Mouse (Mus musculus): ENCODE measurements at regions not wholly inside any gene's neighbourhood (a gene's known extent, or its start where the extent isn't known, plus 50 kb on each side); places are given as distances from the start of the nearest gene placed in this dataset.
"Not testable (repeated sequence)": the region's sequence is repeated elsewhere in the genome, so short reads cannot be mapped to it uniquely, and the experiment has no call there.

- not testable (repeated sequence) for TF ChIP-seq CTCF (IDR thresholded peaks at IDR 0.05 in 2 of 3, conservative IDR thresholded peaks at IDR 0.05 in 1 of 3; ENCODE audit: control insufficient read depth in 1 of 3, insufficient read depth in 1 of 3, low read depth in 2 of 3, low read length in 3 of 3, poor library complexity in 1 of 3, severe bottlenecking in 1 of 3); MYC (IDR thresholded peaks at IDR 0.05; ENCODE audit: low read depth, low read length); GABPA (IDR thresholded peaks at IDR 0.05; ENCODE audit: low read depth, low read length); RAD21 (IDR thresholded peaks at IDR 0.05; ENCODE audit: low read depth, low read length); MAX (IDR thresholded peaks at IDR 0.05; ENCODE audit: low read length); POLR2A (IDR thresholded peaks at IDR 0.05; ENCODE audit: control insufficient read depth in 1 of 2, insufficient read depth in 1 of 2, low read depth in 1 of 2, low read length in 2 of 2, poor library complexity in 1 of 2); SMC3 (IDR thresholded peaks at IDR 0.05; ENCODE audit: low read depth, low read length); USF1 (IDR thresholded peaks at IDR 0.05; ENCODE audit: low read depth, low read length); RCOR1 (IDR thresholded peaks at IDR 0.05; ENCODE audit: low read depth, low read length); CHD2 (IDR thresholded peaks at IDR 0.05; ENCODE audit: low read length); USF2 (IDR thresholded peaks at IDR 0.05; ENCODE audit: borderline replicate concordance in 1 of 2, insufficient read depth in 1 of 2, low read depth in 1 of 2, low read length in 2 of 2)
Observed at GRCm38 (mm10) chr14:58274440-58274839, 204.1 kb downstream of the Fgf9 start.

Measured in MEL (cell line).